Mouse (Mus musculus) retina, postnatal 7 days (tissue): ENCODE results near the gene Atp6v0e.
A peak's percentile ranks its signal among the peaks of the same experiment; 100 is the strongest.

Source experiments
- DNase-seq: peaks from one replicate; pipeline ENCODE4 v3.0.0-alpha.2; 2012; ENCODE audit warnings: low read depth, low spot score

The Atp6v0e gene

GRCm38 (mm10) chr17:26640286-26640740 lies 22.7 kb upstream of the Atp6v0e start:
- DNase-seq = no peak

- DNase-seq = no peak
These were observed 19.6 kb upstream of the Atp6v0e start for GRCm38 (mm10) chr17:26643456-26643855.

GRCm38 (mm10) chr17:26643993-26644392 lies 19.0 kb upstream of the Atp6v0e start:
- DNase-seq = no peak

- DNase-seq = peak; percentile 24
These were observed 18.3 kb upstream of the Atp6v0e start for GRCm38 (mm10) chr17:26644509-26645410.

GRCm38 (mm10) chr17:26645411-26645854 lies 17.6 kb upstream of the Atp6v0e start:
- DNase-seq = no peak

GRCm38 (mm10) chr17:26647283-26647682 lies 15.7 kb upstream of the Atp6v0e start:
- no peak for DNase-seq

GRCm38 (mm10) chr17:26649565-26649964 lies 13.5 kb upstream of the Atp6v0e start:
- no peak for DNase-seq

- no peak for DNase-seq
These were observed 12.3 kb upstream of the Atp6v0e start for GRCm38 (mm10) chr17:26650451-26651363.

- DNase-seq = no peak
These were observed 4.0 kb upstream of the Atp6v0e start for GRCm38 (mm10) chr17:26658854-26659572.

GRCm38 (mm10) chr17:26659573-26659915 lies 3.5 kb upstream of the Atp6v0e start:
- DNase-seq = no peak

GRCm38 (mm10) chr17:26660192-26660912 lies 2.7 kb upstream of the Atp6v0e start:
- peak; percentile 64 for DNase-seq

- no peak for DNase-seq
These were observed 827 bp upstream of the Atp6v0e start for GRCm38 (mm10) chr17:26662204-26662603.

GRCm38 (mm10) chr17:26665600-26665999 lies 2.6 kb downstream of the Atp6v0e start:
- no peak for DNase-seq

- no peak for DNase-seq
These were observed 8.2 kb downstream of the Atp6v0e start for GRCm38 (mm10) chr17:26671268-26671667.

- no peak for DNase-seq
These were observed 12.8 kb downstream of the Atp6v0e start for GRCm38 (mm10) chr17:26675845-26676244.

- DNase-seq = peak; percentile 82
These were observed 13.2 kb downstream of the Atp6v0e start for GRCm38 (mm10) chr17:26676252-26676615.

GRCm38 (mm10) chr17:26676616-26677376 lies 13.8 kb downstream of the Atp6v0e start:
- no peak for DNase-seq

GRCm38 (mm10) chr17:26677711-26678637 lies 14.9 kb downstream of the Atp6v0e start:
- DNase-seq = no peak

GRCm38 (mm10) chr17:26681276-26681675 lies 18.2 kb downstream of the Atp6v0e start:
- no peak for DNase-seq
